Mouse (Mus musculus) cerebellum, adult (tissue): ENCODE measurements at regions not wholly inside any gene's neighbourhood (a gene's known extent, or its start where the extent isn't known, plus 50 kb on each side); places are given as distances from the start of the nearest gene placed in this dataset.

Source experiments
- ATAC-seq: cut with Nextera tagmentation; 2 replicates; pipeline ENCODE4 v1.9.2; 2017; ENCODE audit warnings: mild to moderate bottlenecking, moderate library complexity, mixed read lengths; ENCODE audit not compliant: insufficient number of reproducible peaks, low FRiP score, low TSS enrichment

DNA sequence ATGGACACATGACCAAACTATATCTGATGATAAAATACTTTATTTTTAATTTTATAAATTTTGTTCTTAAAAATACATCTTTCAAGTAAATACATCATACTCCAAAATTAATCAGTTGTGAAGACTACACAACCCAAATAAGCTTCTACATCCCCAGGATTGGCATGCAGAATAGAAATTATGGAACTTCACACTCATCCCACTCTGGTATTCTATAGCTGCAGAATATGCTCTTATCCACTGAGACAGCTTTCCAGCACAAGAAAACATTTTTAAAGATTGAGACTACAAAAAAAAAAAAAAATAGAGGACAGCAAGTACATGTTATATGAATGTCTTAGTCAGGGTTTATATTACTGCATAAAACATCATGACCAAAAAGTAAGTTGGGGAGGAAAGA lies 94.4 kb downstream of the Gm11232 start:
- no peak for ATAC-seq

DNA sequence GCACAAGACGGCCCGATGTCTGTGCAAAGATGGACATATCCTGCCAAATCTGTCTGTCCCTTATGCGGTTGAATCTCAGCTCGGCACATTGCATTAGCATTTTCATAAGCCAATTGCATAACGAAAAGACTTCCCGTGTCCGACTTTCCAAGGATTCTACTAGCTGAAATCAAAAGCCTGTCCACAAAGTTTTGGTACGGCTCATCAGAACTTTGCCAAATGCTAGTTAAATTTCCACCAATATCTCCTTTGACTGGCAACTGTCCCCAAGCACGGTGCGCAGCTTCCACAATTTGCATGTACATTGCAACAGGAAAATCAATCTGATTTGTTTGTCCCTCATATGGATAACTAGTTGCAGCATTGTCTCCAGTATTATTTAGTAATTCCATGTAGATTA lies 117.2 kb downstream of the Gm11232 start:
- no peak for ATAC-seq

DNA sequence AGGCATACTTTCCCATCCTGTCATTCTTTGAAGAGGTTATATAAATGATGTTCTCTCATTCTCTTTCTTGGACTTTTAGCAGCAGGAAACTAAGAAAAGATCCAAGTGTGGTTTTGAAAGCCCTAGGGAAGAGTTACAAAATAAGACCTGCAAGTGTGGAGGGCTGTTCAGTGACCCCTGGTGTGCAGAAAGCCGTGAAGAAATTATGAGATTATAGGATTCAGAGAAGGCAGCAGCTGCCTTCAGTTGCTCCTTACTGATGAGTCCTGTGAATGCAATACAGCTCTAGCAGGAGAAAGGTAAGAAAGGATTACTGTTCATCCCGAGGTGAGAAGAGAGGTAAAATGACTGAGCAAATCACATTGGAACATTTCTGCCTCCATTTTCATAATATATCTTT lies 130.7 kb downstream of the Gm11232 start:
- ATAC-seq = no peak

DNA sequence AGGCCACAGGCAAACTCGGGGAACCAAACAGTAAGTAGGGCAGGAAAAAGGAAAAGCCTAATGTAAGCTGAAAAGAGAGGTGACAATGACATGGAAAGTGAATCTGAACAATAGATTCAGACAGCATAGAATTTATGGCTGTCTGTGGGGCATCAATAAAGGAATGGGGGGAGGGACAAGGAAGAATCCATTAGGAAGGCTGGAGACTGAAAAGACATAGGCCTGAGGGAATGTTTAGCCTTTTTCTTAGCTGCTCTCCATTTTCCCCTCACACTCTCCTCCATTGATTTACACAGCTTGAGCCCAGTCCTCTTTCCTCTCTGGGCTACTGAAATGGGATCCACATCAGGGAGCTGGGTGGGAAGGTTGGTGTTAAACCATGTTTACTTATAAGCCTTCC lies 131.1 kb downstream of the Gm11232 start:
- ATAC-seq = no peak

DNA sequence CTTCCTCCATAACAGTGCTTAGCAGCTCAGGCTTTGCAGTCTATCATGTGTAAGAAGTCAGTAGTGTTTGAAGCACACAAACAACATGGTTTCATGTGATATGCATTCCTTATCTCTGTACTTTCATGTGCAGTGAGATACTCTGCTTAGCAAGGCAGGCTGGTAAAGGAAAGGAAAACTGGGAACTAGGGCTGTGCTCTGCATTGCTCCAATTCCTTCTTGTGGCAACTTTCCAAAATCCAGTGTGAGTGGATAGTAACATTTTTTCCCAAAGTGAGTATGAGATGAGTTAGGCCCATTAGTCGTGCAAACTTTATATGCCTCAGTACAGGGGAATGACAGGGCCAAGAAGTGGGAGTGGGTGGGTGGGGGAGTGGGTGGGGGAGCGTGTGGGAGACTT lies 133.0 kb downstream of the Gm11232 start:
- ATAC-seq = no peak

DNA sequence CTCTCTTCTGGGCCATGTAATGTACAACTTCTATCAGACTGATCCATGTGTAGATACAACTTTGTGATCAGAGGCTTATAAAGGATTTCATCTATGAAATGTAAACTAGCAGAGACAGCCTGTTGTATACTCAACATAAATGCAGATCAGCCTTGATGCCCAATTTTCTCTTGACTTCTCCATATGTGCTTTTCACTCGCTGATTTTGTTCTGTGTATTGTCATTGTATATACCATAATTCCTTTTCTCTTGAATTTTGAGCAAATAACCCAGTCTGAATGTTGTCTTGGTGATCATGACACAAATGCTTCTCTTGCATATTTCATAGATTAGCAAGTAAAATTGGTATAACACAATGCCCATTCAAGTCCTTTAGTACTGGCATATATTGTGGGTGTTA lies 144.0 kb downstream of the Gm11232 start:
- ATAC-seq = no peak

DNA sequence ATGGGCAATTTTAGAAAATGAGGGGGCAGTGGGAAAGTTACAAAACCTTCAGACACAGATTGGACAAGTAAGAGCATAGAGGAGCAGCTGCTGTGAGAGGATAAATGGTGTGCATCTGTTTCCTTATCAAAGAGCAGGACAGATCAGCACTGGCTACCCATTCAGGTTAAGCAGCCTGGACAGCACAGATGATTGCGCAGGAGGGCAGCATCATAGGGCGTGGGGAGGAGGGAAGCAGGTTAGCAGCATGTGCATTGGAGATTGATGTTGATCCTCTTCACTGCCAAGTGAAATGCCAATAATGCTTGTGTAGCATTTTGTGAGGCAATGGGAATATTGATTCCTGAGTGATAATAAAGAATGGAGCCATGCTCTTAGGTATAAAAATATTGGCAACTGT lies 171.9 kb downstream of the Gm11232 start:
- ATAC-seq = no peak

DNA sequence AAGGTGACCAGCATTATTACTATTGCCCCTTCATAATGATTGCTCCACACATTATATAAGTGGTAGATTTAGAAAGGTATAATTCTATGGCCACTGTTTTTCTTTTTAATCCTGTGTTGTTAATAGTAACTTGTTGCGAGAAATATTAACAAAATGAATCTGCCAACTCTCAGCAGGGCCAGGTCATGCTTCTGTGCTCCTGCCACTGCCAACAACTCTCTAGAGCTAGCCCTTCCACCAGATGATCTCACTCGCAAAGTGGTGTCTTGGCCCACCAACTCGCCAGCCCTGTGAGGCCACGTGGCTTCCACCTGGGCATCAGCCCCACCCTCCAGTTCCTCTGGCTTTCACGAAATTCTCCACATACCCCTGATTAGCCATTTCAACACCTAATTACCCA lies 197.1 kb downstream of the Gm11232 start:
- no peak for ATAC-seq

DNA sequence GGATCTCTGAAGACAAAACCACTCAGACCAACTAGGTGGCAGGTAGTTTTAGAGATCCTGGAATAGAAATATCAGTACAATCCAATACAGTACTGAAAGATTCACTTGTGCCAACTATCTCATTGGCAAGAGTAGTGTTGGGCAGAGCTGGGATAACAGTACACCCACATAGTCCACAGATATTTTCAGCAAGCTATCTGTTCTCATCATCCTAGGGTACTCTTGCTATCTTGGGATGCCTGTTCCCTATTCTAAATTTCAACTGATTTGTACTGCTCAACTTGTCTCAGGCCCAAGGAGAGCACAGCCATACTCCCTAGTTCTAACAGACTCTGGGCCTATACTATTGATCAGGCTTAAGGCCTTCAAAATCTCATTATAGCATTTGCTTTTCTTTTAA lies 218.6 kb downstream of the Gm11232 start:
- ATAC-seq = no peak

DNA sequence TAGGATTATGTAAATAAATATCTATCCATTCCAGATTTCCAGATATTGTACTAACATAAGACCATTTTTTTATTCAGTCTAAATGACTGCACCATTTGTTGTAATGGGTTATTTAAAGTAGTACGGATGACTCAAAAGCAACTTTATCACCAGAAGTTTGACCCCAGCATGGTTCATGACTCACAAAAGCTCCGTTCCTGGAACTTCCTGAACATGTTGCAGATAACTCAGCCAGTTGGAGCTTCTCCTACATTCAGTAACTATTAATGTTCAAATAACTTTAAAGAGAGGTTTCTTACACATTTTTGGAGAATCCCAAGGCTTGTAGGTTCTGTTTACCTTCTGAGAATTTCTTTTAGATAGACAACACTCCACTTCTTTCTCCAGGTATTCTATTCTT lies 219.8 kb downstream of the Gm11232 start:
- no peak for ATAC-seq

DNA sequence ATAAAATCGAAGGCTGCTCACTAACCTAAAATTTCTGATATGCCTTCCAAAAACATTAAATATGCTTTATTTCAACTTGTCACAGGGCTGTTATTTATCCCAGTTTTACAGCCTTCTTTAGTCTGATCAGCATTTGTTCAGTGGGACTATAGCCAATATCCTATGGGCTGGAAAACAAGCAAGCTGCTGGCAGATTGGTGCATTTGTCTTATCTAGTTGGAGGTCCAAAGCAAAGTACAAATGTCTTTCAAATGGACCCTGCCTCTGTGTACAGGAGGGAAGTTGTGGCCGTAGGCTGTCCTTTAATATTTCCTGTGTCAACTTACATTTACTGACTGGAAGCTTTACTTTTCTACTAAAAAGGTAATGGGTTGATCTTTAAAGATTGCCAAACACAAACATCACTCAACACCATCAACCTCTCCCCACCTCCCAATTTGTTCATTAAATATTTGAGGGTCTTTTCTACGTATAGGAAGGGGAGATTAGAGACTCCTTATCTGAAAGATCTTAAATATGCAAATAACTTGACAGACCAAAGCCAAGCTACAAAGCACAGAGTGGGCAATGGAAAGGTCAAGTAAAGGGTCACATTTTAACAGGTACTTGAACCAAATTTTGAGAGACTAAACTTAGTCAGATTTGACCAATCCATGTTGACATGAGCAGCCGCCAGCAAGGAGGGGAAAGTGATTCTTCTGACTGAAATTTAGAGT lies 233.4 kb downstream of the Gm11232 start:
- no peak for ATAC-seq

DNA sequence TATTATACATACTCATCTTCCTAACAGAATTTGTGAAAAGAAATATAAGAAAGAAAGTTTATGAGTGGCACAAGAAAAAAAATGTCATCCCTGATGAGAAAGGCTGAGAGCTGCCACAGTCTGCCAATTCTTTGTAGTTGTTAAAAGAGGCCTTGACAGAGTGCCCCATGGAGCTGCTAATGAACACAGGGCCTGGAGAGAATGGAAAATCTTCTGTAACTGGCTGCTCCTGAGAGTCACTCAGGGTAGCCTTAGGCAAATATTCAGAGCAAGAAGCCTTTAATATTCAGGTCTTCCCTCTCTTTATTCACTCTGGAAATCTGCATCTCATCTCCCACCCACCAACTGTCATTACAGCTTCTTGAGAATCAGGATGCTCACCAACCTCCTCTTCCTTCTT lies 237.0 kb downstream of the Gm11232 start:
- no peak for ATAC-seq

DNA sequence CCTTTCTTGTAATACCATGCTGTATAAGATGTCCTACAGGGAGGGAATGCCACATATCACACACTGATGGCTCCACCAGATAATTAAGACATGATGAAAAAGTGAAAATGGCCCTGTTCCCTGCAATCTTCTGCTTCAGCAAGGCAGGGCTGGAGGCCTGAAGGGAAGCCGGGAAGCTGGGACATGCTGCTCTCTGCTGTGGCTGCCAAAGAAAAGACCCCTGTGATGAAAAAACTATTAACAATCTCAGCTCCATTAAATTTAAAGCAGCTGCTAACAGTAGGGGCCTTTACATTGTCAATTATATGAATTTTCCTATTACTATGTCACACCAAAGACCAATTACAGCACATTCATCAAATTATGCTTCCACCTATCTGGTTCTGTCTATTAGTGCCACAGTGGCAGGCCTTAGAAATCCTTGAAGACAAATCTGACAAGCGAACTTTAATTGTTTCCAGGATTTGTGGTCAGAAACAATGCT lies 239.8 kb downstream of the Gm11232 start:
- no peak for ATAC-seq

DNA sequence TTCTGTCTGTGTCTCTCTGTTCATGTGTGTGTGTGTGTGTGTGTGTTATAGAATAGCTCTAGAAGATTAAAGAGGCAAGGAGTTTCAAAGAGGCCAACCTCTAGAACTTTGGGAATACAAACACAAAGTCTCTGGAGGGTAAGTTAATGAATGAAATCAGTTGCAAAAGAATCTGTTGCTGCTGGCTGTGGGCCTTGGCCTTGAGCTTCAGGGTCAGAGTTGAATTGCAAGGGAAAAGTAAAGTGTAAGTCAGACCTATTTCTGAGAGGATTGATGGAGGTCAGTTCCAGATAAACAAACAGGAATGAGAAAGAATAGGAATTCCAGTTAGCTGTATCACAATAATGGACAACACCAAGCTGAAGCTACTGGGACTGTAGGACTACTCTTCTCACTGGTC lies 250.9 kb downstream of the Gm11232 start:
- ATAC-seq = no peak

DNA sequence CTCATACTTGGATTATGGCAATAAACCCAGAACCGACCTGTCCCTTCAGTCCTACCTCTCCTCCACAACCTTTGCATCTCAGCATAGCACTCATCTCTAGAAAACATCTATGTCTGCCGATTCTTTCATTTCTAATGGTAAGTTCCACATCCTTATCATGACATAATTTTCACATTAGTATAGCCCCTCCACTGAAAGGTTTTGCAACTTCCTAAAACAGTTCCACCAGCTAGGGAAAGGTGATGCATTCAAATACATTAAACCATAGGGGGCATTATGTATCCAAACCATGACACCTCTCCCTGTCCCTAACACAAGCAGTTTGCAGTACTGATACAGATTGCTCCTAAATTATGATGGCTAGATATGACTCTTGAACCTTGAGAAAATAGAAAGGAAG lies 268.0 kb downstream of the Gm11232 start:
- ATAC-seq = no peak

DNA sequence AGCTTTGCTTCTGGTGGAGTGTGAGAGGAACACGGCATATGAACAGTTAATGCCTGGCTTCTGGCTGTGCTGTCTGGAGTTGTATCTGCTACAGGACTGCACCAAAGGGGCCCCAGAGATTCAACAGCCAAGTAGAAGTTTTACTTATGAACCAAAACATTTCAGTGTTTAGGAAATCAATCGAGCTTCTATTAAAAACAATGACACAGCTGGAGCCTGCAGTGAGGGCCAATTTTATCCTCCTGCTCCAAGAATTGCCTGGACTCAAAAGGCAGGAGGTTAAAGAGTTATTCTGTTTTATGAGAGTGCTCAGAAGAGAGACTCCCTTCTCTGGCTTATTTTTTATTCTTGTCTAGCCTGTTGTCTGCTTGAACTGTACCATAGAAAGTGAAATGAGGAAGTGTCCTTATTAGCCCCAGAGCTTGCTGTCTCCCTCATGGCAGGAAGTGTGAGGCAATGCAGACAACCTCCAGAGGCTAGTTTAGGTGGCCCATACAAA lies 269.1 kb downstream of the Gm11232 start:
- ATAC-seq = peak; percentile 49

DNA sequence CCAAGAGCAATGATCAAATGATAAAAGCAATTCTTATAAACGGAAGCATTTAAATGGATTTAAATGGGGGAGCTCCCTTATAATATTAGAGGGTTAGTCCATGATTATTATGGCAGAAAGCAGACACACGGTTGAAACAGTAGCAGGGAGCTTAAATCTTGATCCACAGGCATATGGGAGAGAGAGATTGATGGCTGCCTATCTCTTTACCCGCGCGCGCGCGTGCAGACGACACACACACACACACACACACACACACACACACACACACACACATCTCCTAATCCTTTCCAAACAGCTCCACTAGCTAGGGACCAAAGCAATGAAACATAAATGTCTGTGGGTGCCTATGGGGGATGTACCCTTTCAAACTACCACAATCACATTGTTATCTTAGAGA lies 269.7 kb downstream of the Gm11232 start:
- ATAC-seq = no peak

DNA sequence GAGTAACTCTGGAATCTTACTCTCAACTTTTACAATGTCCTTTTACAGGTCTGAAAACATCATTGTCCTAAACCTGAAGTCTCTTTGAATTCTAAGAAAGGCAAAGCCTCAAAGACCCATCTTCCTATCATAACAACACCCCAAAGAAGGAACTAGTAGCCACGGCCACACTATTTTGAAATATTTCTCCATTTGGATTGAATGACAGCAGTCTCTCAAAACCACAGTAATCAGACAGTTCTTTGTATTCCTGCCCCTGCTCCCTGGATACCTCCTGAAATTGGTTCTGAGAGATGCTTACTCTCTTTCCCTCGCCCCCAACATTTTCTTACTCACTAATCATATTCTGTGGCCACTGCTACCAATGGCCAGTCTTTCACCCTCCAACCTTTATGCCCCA lies 276.8 kb downstream of the Gm11232 start:
- ATAC-seq = no peak

DNA sequence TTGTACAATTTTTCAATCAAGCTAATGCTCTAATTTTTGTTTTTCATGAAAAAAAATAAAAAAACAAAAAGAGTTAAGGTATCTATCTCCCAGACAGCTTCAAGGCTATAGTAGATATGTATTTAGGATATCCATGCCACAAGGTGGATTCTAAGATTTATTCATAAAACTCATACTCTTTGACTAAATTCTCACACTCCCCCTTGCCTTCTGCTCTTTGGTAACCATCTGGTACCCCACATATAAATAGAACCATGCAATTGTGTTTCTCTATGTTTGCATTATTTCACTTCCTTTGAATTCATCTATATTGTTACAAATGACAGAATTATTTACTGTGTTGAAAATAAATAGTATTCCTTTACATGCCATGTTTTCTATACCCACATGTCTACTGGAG lies 287.2 kb downstream of the Gm11232 start:
- no peak for ATAC-seq

DNA sequence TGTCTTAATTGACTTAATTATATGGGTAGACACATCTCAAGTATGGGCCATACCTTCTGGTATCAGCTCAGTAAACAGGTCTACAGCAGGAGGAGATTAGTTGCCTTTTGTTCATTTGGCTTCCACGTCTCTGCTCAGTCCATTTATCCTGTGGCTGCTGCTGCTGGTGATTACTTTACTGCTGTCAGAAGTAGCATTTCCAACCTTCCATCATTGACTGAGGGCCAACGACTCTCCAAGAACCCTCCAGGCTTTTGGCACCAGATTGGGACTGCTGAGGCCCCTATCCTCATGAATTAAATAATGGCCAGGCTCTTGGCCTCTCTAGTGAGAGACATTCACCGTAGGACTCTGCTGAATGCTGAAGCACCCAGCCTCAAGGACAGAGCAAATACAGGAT lies 303.0 kb downstream of the Gm11232 start:
- ATAC-seq = no peak

DNA sequence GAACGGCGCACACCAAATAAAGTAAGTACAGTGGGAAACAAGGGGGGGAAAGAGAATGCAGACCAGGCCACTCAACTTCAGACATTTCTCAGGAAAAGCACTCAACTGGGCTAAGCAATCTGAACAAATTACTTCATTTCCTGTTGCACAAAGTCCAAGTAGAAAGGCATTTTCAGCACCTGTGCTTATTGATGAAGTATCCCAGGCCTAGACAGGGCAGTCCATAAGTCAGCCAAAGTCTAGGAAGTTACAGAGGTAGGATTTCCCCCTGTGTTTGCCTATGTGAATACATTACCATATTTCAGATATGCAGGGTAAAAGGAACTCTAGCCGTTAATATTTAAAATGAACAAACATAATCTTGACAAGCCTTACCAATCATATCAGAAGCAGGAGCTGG lies 304.3 kb downstream of the Gm11232 start:
- no peak for ATAC-seq

DNA sequence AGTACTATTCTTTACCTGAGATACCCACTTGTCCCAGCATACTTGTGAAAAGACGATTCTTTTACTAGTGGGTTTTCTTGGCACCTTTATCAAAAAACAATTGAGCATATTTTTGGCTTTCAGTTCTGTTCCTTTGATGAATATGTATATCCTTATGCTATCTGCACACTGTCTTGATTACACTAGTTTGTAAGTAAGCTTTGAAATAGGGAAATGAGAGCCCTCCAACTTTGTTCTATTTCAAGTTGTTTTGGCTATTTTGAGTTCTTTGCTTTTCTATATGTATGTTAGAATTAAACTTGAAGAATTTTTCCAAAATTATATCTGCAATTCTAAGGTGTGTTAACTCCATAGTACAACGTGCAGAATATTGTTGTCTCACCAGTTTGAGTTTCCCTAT lies 311.3 kb downstream of the Gm11232 start:
- ATAC-seq = no peak
